Comparison of ENCODE assay signal across 8 mouse cellular contexts in genomic region chr11:5837251-5838246, GRCm38 (mm10). TPM values are rescaled to one million over a fixed set of nuclear protein-coding genes. Genes with fewer than 3 reads are reported as not detected.
DNase-seq lines count a peak whose midpoint lies in the region; ATAC-seq and TF ChIP-seq lines count a peak whose summit lies in the region.

Polm (minus strand) TSS chr11:5838016.

- peak within 1 kb of the TSS; percentile 91 for H3K4me3 ChIP-seq in E14TG2a.4 (replicated peaks; ENCODE audit: low read length)
- H3K4me3 ChIP-seq in forebrain, embryonic 12.5 days (replicated peaks): peak within 1 kb of the TSS; percentile 77
- H3K4me3 ChIP-seq in heart, postnatal 0 days (ENCODE audit: low read depth, low read length): peak within 1 kb of the TSS; percentile 71
- peak within 1 kb of the TSS; percentile 68 for H3K4me3 ChIP-seq in liver, embryonic 16.5 days (ENCODE audit: low read depth, low read length)
- peak within 1 kb of the TSS; percentile 70 for H3K4me3 ChIP-seq in neural tube, embryonic 13.5 days
- peak within 1 kb of the TSS; percentile 76 for H3K4me3 ChIP-seq in testis, adult 2 months (ENCODE audit: control insufficient read depth, low read depth, low read length)

- DNase-seq in c-Kit-positive CD71-positive TER-119-positive erythroid progenitor cells, embryonic 14.5 days (ENCODE audit: low spot score): peak; percentile 91
- peak; percentile 97 for DNase-seq in heart, postnatal 0 days (ENCODE audit: low spot score)
- DNase-seq in kidney, postnatal 4 days: peak; percentile 97

- ATAC-seq in forebrain, embryonic 12.5 days (ENCODE audit: low FRiP score): peak; percentile 96
- ATAC-seq in heart, postnatal 0 days (ENCODE audit: insufficient read depth, low read depth): peak; percentile 95
- ATAC-seq in liver, embryonic 16.5 days (ENCODE audit: low read depth): peak; percentile 95
- ATAC-seq in neural tube, embryonic 13.5 days (ENCODE audit: low read depth): peak; percentile 96

- peak; percentile 33; the same call in 1 of the 2 replicates for TF ChIP-seq CTCF in E14TG2a.4 (conservative IDR thresholded peaks at IDR 0.05; ENCODE audit: low read length)
- TF ChIP-seq CTCF in heart, postnatal 0 days (IDR thresholded peaks at IDR 0.05; ENCODE audit: low read depth): peak; percentile 81
- TF ChIP-seq CTCF in testis, adult 2 months (IDR thresholded peaks at IDR 0.05; ENCODE audit: control insufficient read depth, insufficient read depth, insufficient replicate concordance, low read depth, low read length): peak; percentile 59; the same call in 1 of the 2 replicates

- H3K27me3 ChIP-seq in E14TG2a.4 (ENCODE audit: insufficient read depth, low read length): 0 out of 2 replicates have a peak, but pooled peaks cover 2% of the 10 kb centered on the region
- H3K27me3 ChIP-seq in forebrain, embryonic 12.5 days: peaks cover 3% of the 10 kb centered on the region; the same call in 1 of the 2 replicates
- H3K27me3 ChIP-seq in heart, postnatal 0 days (ENCODE audit: control insufficient read depth, insufficient read depth, low read length): no peaks in the 10 kb centered on the region
- H3K27me3 ChIP-seq in liver, embryonic 16.5 days (ENCODE audit: control insufficient read depth, insufficient read depth, low read depth, low read length): no peaks in the 10 kb centered on the region
- H3K27me3 ChIP-seq in neural tube, embryonic 13.5 days: no peaks in the 10 kb centered on the region
- H3K27me3 ChIP-seq in testis, adult 2 months (ENCODE audit: control insufficient read depth, insufficient read depth, low read length): no peaks in the 10 kb centered on the region

- H3K27ac ChIP-seq in forebrain, embryonic 12.5 days: peak within 1 kb of the TSS; percentile 81
- peak within 1 kb of the TSS; percentile 77 for H3K27ac ChIP-seq in heart, postnatal 0 days (ENCODE audit: low read depth)
- peak within 1 kb of the TSS; percentile 77 for H3K27ac ChIP-seq in liver, embryonic 16.5 days (ENCODE audit: low read length)
- peak within 1 kb of the TSS; percentile 79 for H3K27ac ChIP-seq in neural tube, embryonic 13.5 days (replicated peaks)
- H3K27ac ChIP-seq in testis, adult 2 months (ENCODE audit: control insufficient read depth, insufficient read depth, low read depth, low read length): peak within 1 kb of the TSS; percentile 3; the same call in 1 of the 2 replicates

- no peak; the same call in 1 of the 2 replicates for TF ChIP-seq POLR2A in testis, adult 2 months (IDR thresholded peaks at IDR 0.05; ENCODE audit: control insufficient read depth, low read depth, low read length)

- no peak for TF ChIP-seq EP300 in heart, postnatal 0 days (IDR thresholded peaks at IDR 0.05; ENCODE audit: low read depth)

- peak within 1 kb of the TSS; percentile 83 for H3K9ac ChIP-seq in forebrain, embryonic 12.5 days
- peak within 1 kb of the TSS; percentile 82 for H3K9ac ChIP-seq in heart, postnatal 0 days (replicated peaks; ENCODE audit: low read depth, low read length)
- peak within 1 kb of the TSS; percentile 69 for H3K9ac ChIP-seq in liver, embryonic 16.5 days (ENCODE audit: low read depth, low read length)
- peak within 1 kb of the TSS; percentile 83 for H3K9ac ChIP-seq in neural tube, embryonic 13.5 days

- under 1% methylated on average over 63 of the region's 63 CpGs for WGBS in forebrain, embryonic 12.5 days
- 1% methylated on average over 63 of the region's 63 CpGs for WGBS in heart, postnatal 0 days
- under 1% methylated on average over 62 of the region's 63 CpGs for WGBS in liver, embryonic 16.5 days (ENCODE audit: insufficient replicate concordance)
- whole genome bisulfite sequencing in neural tube, embryonic 13.5 days: under 1% methylated on average over 63 of the region's 63 CpGs

- peak within 1 kb of the TSS; percentile 92 for H3K4me2 ChIP-seq in forebrain, embryonic 12.5 days
- peak within 1 kb of the TSS; percentile 93 for H3K4me2 ChIP-seq in heart, postnatal 0 days (ENCODE audit: low read depth, low read length)
- peak within 1 kb of the TSS; percentile 96 for H3K4me2 ChIP-seq in liver, embryonic 16.5 days (ENCODE audit: low read depth, low read length)
- H3K4me2 ChIP-seq in neural tube, embryonic 13.5 days: peak within 1 kb of the TSS; percentile 86

- peaks cover 32% of the 10 kb centered on the region for H3K9me3 ChIP-seq in E14TG2a.4 (ENCODE audit: low read length)
- H3K9me3 ChIP-seq in forebrain, embryonic 12.5 days: no peaks in the 10 kb centered on the region
- H3K9me3 ChIP-seq in heart, postnatal 0 days (replicated peaks; ENCODE audit: control insufficient read depth, low read length): no peaks in the 10 kb centered on the region
- no peaks in the 10 kb centered on the region for H3K9me3 ChIP-seq in liver, embryonic 16.5 days (replicated peaks; ENCODE audit: control insufficient read depth, low read length)
- no peaks in the 10 kb centered on the region for H3K9me3 ChIP-seq in neural tube, embryonic 13.5 days

- peaks cover 29% of the 10 kb centered on the region for H3K4me1 ChIP-seq in E14TG2a.4 (replicated peaks; ENCODE audit: low read depth, low read length)
- peaks cover 15% of the 10 kb centered on the region for H3K4me1 ChIP-seq in forebrain, embryonic 12.5 days
- H3K4me1 ChIP-seq in heart, postnatal 0 days (ENCODE audit: control insufficient read depth, insufficient read depth): peaks cover 4% of the 10 kb centered on the region; the same call in 1 of the 2 replicates
- H3K4me1 ChIP-seq in liver, embryonic 16.5 days (ENCODE audit: control insufficient read depth, low read depth, low read length): peaks cover 6% of the 10 kb centered on the region; the same call in 1 of the 2 replicates
- H3K4me1 ChIP-seq in neural tube, embryonic 13.5 days (replicated peaks): peaks cover 13% of the 10 kb centered on the region
- peaks cover 7% of the 10 kb centered on the region for H3K4me1 ChIP-seq in testis, adult 2 months (ENCODE audit: control insufficient read depth, insufficient read depth, low read length)

- peaks cover 35% of the 10 kb centered on the region for H3K36me3 ChIP-seq in E14TG2a.4 (ENCODE audit: insufficient read depth, low read length)
- peaks cover 9% of the 10 kb centered on the region; the same call in 1 of the 2 replicates for H3K36me3 ChIP-seq in forebrain, embryonic 12.5 days (replicated peaks)
- peaks cover 17% of the 10 kb centered on the region; the same call in 1 of the 2 replicates for H3K36me3 ChIP-seq in heart, postnatal 0 days (replicated peaks; ENCODE audit: control insufficient read depth, insufficient read depth, low read length)
- no peaks in the 10 kb centered on the region; the same call in 1 of the 2 replicates for H3K36me3 ChIP-seq in liver, embryonic 16.5 days (ENCODE audit: control insufficient read depth, insufficient read depth)
- H3K36me3 ChIP-seq in neural tube, embryonic 13.5 days: peaks cover 10% of the 10 kb centered on the region
- no peaks in the 10 kb centered on the region for H3K36me3 ChIP-seq in testis, adult 2 months (ENCODE audit: control insufficient read depth, insufficient read depth, low read length)

RNA-seq across cellular contexts. Expression of gene Polm, which starts in this region (rescaled TPM):
- 7.7 and 8.4 TPM in 2 replicates for polyA plus RNA-seq in forebrain, embryonic 12.5 days (2016; fragmentation: Nextera tagmentation; extraction: Ambion mirVana)
- total RNA-seq in heart, postnatal 0 days (2014; rRNA removed; ENCODE audit: low replicate concordance): 1.7 and 4.4 TPM in 2 replicates
- 3.3 and 3.7 TPM in 2 replicates for polyA plus RNA-seq in heart, postnatal 0 days (2015; fragmentation: Nextera tagmentation; extraction: Ambion mirVana)
- polyA plus RNA-seq in liver, embryonic 16.5 days (2015; fragmentation: Nextera tagmentation; extraction: Ambion mirVana): 1.9 and 2.0 TPM in 2 replicates
- polyA plus RNA-seq in neural tube, embryonic 13.5 days (2015; fragmentation: Nextera tagmentation; extraction: Ambion mirVana): 5.0 and 5.4 TPM in 2 replicates
- 2.3 and 3.0 TPM in 2 replicates for polyA plus RNA-seq in testis, adult 2 months (2012; rRNA removed)

Comparison
In these comparisons a context has a peak if more than half of its experiments do, and no peak if none do; other contexts are left out.
1. Peak in every context shown above with its lines: DNase-seq, ATAC-seq, H3K4me3 ChIP-seq and H3K27ac ChIP-seq.
2. H3K27ac ChIP-seq: peak in every context shown above with its lines; median percentile 81 in forebrain, embryonic 12.5 days; 79 in neural tube, embryonic 13.5 days; 77 in heart, postnatal 0 days; 77 in liver, embryonic 16.5 days; 3 in testis, adult 2 months.